Mouse (Mus musculus) midbrain, embryonic 16.5 days (tissue): ENCODE data around the gene Zfp383. TPM values are rescaled to one million over a fixed set of nuclear protein-coding genes. Genes with fewer than 3 reads are reported as not detected.

Experiments
- ATAC-seq: fragments of 200-750 bp; cut with Nextera tagmentation; 2 replicates; pipeline ENCODE4 v1.8.0; 2017; ENCODE audit warnings: moderate TSS enrichment
- H3K27ac ChIP-seq: fragments of 300-500 bp; sonication (generic); 2 replicates; pipeline ENCODE4 v1.5.1; 2014; ENCODE audit warnings: mild to moderate bottlenecking, low read length, mixed read lengths
- H3K27me3 ChIP-seq: fragments of 300-500 bp; sonication (generic); 2 replicates; pipeline ENCODE4 v1.6.1; 2014; ENCODE audit warnings: low read depth, low read length, mixed read lengths; ENCODE audit not compliant: control insufficient read depth, insufficient read depth
- H3K36me3 ChIP-seq: fragments of 300-500 bp; sonication (generic); 2 replicates; pipeline ENCODE4 v1.6.1; 2014; ENCODE audit warnings: mild to moderate bottlenecking, low read length, moderate library complexity, mixed read lengths; ENCODE audit not compliant: control insufficient read depth, insufficient read depth
- H3K4me1 ChIP-seq: fragments of 300-500 bp; sonication (generic); 2 replicates; pipeline ENCODE4 v1.6.1; 2014; ENCODE audit warnings: mild to moderate bottlenecking, low read length, mixed read lengths; ENCODE audit not compliant: control insufficient read depth, insufficient read depth
- H3K4me2 ChIP-seq: fragments of 300-500 bp; sonication (generic); 2 replicates; pipeline ENCODE4 v1.6.1; 2014; ENCODE audit warnings: mild to moderate bottlenecking, low read length, mixed read lengths
- H3K4me3 ChIP-seq: fragments of 300-500 bp; sonication (generic); 2 replicates; pipeline ENCODE4 v1.5.1; 2014; ENCODE audit warnings: low read depth, mild to moderate bottlenecking, low read length, moderate library complexity, mixed read lengths
- H3K9ac ChIP-seq: fragments of 300-500 bp; sonication (generic); 2 replicates; pipeline ENCODE4 v1.6.1; 2014; ENCODE audit warnings: low read depth, low read length, mixed read lengths
- H3K9me3 ChIP-seq: fragments of 300-500 bp; sonication (generic); replicated peaks from 2 replicates; pipeline ENCODE4 v1.6.1; 2014; ENCODE audit warnings: mild to moderate bottlenecking, low read length, mixed read lengths; ENCODE audit not compliant: control insufficient read depth, poor library complexity, severe bottlenecking
- WGBS: fragments of 180-500 bp; shearing (Covaris S2); extraction: QIAGEN DNeasy Blood & Tissue Kit; methylation state at CpG from one replicate; pipeline ENCODE4 v1.1.7; 2014; 5-methylcytosine and 5-hydroxymethylcytosine counted together
- polyA plus RNA-seq: library from polyadenylated mRNA; unstranded; fragments of >200 nt; fragmentation: Nextera tagmentation; extraction: Ambion mirVana; gene quantifications from 2 replicates; pipeline ENCODE4 v1.2.1, GENCODE M21; 2015

Gene Zfp383
- polyA plus RNA-seq, 1 experiment from 2014 or later, result 7.4 TPM

DNA sequence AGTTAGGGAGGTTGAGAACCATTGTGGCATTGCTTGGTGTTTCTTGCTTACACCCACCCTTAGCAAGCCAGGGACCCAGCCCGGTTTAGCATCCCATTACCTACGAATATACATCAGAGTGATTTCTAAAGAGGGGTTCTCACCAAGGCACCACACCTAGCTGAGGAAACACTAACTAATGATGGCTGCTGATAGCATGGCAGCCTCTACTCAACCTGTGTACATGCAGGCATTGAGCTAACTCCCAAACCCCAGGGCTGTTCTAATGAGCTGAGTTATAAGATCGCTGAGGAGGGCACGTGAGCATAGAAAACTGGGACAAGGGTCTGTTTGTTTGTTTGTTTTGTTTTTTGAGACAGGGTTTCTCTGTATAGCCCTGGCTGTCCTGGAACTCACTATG, 15.3 kb upstream of the Zfp383 start:
- no peak overlapping the region for H3K4me2 ChIP-seq
- H3K36me3 ChIP-seq, result peaks cover 78% of the 10 kb centered on the region
- no peak overlapping the region for H3K4me3 ChIP-seq
- no peaks in the 10 kb centered on the region for H3K4me1 ChIP-seq
- WGBS, result 94% methylated on average over 4 of the region's 4 CpGs
- ATAC-seq, result no peak
- no peak overlapping the region for H3K9ac ChIP-seq
- H3K9me3 ChIP-seq, result peaks cover 26% of the 10 kb centered on the region
- H3K27ac ChIP-seq, result no peak overlapping the region
- no peaks in the 10 kb centered on the region for H3K27me3 ChIP-seq

DNA sequence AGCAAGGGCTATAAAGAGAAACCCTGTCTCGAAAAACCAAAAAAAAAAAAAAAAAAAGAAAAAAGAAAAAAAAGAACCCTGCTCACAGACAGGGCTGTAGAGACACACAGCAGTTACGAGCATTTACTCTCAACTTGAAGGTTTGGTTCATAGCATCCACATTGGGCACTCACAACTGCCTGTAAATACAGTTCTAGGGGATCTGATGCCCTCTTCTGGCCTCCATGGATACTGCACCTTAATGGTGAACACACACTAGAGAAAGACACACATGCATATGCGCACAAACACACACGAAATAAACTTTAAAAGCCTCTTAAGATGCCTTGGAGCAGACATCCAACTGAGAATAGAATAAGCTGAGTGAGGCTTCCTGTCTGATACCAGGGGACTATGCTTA, 9.7 kb upstream of the Zfp383 start:
- peaks cover 26% of the 10 kb centered on the region for H3K9me3 ChIP-seq

DNA sequence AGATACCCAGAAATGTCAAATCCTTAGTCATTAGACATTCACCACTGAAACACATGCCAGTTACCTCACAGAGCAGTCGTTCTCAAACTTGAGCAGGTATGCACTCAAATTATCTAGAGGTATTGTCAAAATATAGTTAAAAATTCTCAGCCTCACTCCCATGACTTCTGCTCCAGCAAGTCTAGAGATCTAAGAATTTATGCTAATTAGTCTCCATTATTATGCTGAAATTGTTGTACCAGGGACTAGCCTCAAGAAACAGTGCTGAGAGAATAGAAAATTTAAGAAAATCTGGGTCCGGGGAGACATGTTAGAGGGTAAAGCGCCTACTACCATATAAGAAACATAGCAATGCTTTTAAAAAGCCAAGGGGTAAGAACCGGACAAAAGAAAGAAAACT, 3.9 kb upstream of the Zfp383 start:
- H3K27me3 ChIP-seq, result no peaks in the 10 kb centered on the region
- H3K9me3 ChIP-seq, result no peaks in the 10 kb centered on the region
- H3K36me3 ChIP-seq, result peaks cover 27% of the 10 kb centered on the region
- H3K4me2 ChIP-seq, result no peak overlapping the region
- H3K4me1 ChIP-seq, result peaks cover 15% of the 10 kb centered on the region
- H3K27ac ChIP-seq, result no peak overlapping the region
- 94% methylated on average over 4 of the region's 4 CpGs for WGBS
- ATAC-seq, result no peak
- H3K4me3 ChIP-seq, result no peak overlapping the region
- H3K9ac ChIP-seq, result no peak overlapping the region

More for the DNA sequence above, 9.7 kb upstream of the Zfp383 start:
- no peak overlapping the region for H3K9ac ChIP-seq
- ATAC-seq, result no peak
- 98% methylated on average over 4 of the region's 4 CpGs for WGBS
- H3K36me3 ChIP-seq, result peaks cover 74% of the 10 kb centered on the region
- no peaks in the 10 kb centered on the region for H3K4me1 ChIP-seq
- H3K4me2 ChIP-seq, result no peak overlapping the region
- H3K4me3 ChIP-seq, result no peak overlapping the region
- H3K27me3 ChIP-seq, result no peaks in the 10 kb centered on the region
- H3K27ac ChIP-seq, result no peak overlapping the region

DNA sequence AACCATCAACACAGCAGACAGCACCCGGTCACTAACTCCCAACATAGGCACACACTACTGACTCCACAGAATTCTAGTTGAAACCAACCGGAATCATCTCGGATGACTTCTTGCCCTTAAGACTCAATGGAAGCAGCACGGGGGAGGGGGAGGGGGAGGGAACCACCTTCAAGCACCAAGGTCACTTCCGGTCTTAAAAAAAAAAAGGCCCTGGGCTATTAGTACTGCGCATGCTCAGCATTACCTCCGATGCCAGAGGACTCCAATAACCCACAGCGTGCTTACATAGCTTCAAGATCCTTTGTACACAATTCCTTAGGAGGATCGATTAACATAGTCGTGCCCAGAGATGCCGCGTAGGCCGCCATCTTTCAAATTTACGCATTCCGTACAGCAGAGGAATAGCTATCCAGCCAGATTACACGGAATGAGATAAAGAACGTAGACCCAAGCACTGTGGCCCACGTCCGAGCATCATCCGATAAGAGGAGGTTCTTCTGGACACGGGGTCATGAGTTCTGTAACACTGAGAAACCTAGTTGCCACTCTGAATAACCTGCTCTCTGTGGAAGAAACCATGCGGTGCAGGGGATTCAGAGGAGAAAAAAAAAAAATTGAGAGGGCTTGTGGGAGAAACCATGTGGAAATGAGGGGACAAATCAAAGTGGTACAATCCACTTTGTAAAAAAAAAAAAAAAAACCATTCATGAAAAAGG, 1.9 kb upstream of the Zfp383 start, which contains the start of gene Zfp27:
Zfp27 (minus strand) TSS at position 607 of the 716 bp plus-strand sequence.
- under 1% methylated on average over 22 of the region's 22 CpGs for WGBS
- ATAC-seq, result peak; percentile 90
- Histone ChIP-seq H3K27ac (peak within 1 kb of the TSS; percentile 85), H3K4me2 (peak within 1 kb of the TSS; percentile 60), H3K36me3 (peaks cover 13% of the 10 kb centered on the region), H3K27me3 (no peaks in the 10 kb centered on the region), H3K9ac (peak within 1 kb of the TSS; percentile 74), H3K4me3 (peak within 1 kb of the TSS; percentile 70), H3K4me1 (peaks cover 30% of the 10 kb centered on the region), H3K9me3 (no peaks in the 10 kb centered on the region)

DNA sequence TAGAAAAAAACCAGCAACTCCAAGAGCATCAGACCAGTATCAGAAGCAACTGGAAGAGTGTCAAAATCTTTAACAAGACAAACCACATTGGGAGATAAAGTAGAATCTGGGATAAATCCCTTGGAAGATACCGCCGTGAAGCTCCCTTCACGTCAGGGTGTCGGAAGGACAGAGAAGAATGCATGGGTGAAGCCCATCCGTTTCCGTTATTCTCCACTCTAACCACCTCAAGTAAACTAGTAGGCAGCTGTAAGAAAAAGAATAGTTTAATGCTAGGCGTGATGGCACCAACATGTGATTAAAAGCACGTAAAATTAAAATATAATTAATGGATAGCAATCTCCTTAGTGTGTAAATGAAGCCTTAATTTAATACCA, 1.4 kb upstream of the Zfp383 start:
- peak overlapping the region; percentile 85 for H3K27ac ChIP-seq
- H3K4me3 ChIP-seq, result peak overlapping the region; percentile 70
- peak overlapping the region; percentile 60 for H3K4me2 ChIP-seq
- peak overlapping the region; percentile 42; the same call in 1 of the 2 replicates for H3K9ac ChIP-seq
- H3K27me3 ChIP-seq, result no peaks in the 10 kb centered on the region
- H3K36me3 ChIP-seq, result peaks cover 10% of the 10 kb centered on the region
- H3K4me1 ChIP-seq, result peaks cover 30% of the 10 kb centered on the region
- 12% methylated on average over 8 of the region's 8 CpGs for WGBS
- ATAC-seq, result 0 out of 2 replicates have a peak, but pooled peaks have one; percentile 27
- no peaks in the 10 kb centered on the region for H3K9me3 ChIP-seq

DNA sequence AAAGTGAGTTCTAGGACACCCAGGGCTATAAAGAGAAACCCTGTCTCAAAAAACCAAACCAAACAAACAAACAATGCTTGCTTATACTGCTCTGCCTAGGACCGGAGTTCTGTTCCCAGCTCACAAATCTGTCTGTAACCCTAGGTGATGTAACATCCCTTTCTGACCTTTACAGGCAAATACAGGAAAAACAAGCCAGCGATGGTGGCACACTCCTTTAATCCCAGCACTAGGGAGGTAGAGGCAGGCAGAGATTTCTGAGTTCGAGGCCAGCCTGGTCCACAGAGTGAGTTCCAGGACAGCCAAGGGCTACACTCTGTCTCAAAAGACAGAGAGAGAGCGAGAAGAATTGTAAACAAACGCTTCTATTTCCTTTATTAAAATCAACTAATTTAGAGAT, 817 bp upstream of the Zfp383 start:
- Histone ChIP-seq H3K9ac (no peak overlapping the region), H3K4me3 (peak overlapping the region; percentile 70)

DNA sequence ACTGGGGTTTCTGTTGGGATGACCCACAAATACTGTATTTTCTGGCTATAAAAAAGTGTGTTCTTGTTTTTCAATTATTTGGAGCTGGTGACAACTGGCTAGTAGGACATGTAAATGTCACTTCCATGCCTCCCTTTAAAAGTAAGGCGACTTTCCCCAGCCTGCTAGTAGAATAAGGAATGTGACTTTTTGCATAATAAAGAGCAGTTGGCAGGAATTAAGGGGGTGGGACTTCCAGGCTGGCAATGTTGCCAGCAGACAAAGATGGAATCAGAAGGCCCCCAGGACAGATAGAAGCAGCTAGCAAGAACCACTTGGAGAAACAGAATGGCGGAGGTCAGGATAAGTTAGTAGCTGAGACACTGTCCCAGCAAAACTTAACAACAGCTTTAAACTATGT, 2.2 kb downstream of the Zfp383 start:
- Histone ChIP-seq H3K9me3 (no peaks in the 10 kb centered on the region), H3K4me2 (peak overlapping the region; percentile 59; the same call in 1 of the 2 replicates), H3K9ac (no peak overlapping the region), H3K27ac (no peak overlapping the region), H3K4me3 (no peak overlapping the region), H3K36me3 (peaks cover 23% of the 10 kb centered on the region), H3K27me3 (no peaks in the 10 kb centered on the region), H3K4me1 (peaks cover 27% of the 10 kb centered on the region)
- ATAC-seq, result no peak
- 53% methylated on average over 2 of the region's 2 CpGs for WGBS

More for the DNA sequence above, 817 bp upstream of the Zfp383 start:
- WGBS, result 91% methylated on average over 5 of the region's 5 CpGs
- Histone ChIP-seq H3K27me3 (no peaks in the 10 kb centered on the region), H3K4me1 (peaks cover 30% of the 10 kb centered on the region), H3K27ac (peak overlapping the region; percentile 85), H3K9me3 (no peaks in the 10 kb centered on the region), H3K36me3 (peaks cover 13% of the 10 kb centered on the region), H3K4me2 (peak overlapping the region; percentile 60)
- ATAC-seq, result no peak

DNA sequence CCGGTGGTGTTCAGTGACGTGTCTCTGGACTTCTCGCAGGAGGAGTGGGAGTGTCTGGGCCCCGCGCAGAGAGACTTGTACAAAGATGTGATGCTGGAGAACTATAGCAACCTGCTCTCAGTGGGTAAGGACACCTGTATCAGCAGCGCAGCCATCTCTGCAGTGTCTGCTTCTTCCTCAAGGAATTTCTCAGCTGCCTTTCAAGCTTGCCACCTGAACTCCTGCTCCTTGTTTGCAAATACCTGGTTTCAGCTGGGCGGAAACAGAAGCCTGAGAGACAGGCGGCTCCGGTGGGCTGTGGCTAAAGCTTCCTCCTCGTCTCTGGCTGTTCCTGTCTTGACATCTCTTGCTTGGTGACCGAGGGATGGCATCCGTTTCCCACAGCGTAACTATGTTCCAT, 4.1 kb downstream of the Zfp383 start:
- Histone ChIP-seq H3K9me3 (no peaks in the 10 kb centered on the region), H3K4me2 (no peak overlapping the region), H3K27ac (no peak overlapping the region), H3K36me3 (peaks cover 33% of the 10 kb centered on the region), H3K27me3 (no peaks in the 10 kb centered on the region), H3K9ac (no peak overlapping the region), H3K4me3 (no peak overlapping the region), H3K4me1 (peaks cover 23% of the 10 kb centered on the region)
- WGBS, result 94% methylated on average over 13 of the region's 13 CpGs
- no peak for ATAC-seq

DNA sequence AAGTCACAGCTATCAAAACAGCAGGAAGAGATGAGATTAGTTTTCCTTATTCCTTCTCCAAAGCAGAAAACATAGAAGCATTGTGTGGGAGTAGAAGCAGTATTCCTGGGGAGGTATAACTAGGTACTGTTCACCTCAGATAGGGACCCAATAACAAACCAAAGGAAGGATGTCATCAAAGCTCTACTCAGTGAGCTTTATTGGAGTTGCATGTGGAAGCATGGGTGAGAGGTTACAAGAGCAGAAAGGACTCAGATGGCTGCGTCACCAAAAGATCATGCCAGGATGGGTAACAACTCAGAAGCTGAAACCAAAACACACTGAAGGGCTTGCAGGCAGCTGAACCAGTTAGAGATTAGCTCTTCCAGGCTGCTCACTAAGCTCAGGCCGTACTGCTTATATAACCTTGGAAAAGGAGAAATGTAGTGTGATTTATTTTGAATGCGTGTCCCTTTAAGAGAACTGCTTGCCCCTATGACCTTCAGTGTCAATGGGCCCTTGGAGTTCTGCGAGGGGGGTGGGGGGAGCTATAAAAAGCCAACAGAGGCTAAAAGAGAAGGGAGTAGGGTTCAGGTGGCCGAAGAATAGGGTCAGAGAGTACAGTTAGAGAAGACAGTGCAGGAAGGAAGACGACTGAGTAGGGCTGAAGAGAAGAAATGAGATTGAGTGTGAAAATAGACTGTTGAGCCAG, 9.5 kb downstream of the Zfp383 start:
- no peak overlapping the region for H3K27ac ChIP-seq
- no peak for ATAC-seq
- no peak overlapping the region for H3K4me2 ChIP-seq
- H3K9ac ChIP-seq, result no peak overlapping the region
- 75% methylated on average over 6 of the region's 6 CpGs for WGBS
- H3K4me3 ChIP-seq, result no peak overlapping the region
- no peaks in the 10 kb centered on the region for H3K4me1 ChIP-seq
- peaks cover 31% of the 10 kb centered on the region for H3K36me3 ChIP-seq
- H3K27me3 ChIP-seq, result no peaks in the 10 kb centered on the region
- H3K9me3 ChIP-seq, result no peaks in the 10 kb centered on the region
